Mouse (Mus musculus): ENCODE measurements around the gene Cdh1.

Cdh1 gene

DNA sequence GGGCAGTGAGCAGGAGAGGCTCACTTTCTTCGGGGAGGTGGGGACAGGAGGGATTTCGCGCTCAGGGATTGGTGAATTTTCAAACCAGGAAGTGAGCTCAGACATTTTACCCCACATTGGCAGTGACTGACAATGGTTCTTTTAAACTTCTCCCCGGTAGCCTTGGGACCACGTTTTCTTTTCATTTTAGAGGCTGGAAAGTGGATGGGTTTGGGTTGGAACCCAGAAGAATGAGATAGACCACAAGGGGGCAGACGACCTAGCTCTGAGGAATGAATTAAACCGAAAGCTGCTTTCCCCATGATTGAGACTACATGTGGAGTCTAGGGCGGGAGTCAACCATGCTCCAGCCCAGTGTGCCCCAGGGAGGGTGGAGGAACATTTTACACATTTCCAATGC is 71.7 kb downstream of the Cdh1 start:
- DNase-seq, result no peak

DNA sequence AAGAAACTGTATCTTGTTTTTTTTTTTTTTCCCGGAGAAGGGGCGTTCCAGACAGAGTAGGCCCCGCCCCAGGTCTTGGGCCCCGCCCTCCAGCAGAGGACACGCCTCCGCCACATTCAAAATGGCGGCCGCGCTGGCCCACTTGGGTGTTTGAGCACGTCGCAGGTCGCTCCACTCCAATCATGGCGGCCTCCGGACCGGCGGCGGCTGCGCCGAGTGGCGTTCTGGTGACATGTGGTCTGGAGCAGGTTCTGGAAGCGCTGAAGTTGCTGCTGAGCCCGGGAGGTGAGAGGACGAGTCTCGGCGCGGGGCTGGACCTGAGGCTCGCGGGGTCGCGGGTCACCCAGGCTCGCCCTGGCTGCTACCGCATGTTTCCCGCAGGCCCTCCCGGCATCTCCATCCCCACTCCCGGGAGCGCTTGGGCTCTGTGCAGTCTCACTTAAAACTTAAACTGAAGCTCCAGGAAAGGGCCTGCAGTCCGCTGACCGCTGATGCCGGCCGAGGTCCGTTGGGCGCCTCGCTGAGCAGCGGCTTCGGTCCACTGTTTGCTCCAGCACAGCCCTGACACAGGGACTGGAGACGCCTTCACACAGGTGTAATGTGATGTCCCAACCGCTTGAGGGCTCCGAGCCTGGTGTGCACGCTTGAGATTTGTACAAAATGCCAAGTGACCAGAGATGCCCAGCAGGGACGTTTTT is 80.0 kb downstream of the Cdh1 start, which contains the start of gene Tango6:
Tango6 (plus strand) TSS at position 98 of the 698 bp plus-strand sequence.
- DNase-seq, result peak; percentile 86

DNA sequence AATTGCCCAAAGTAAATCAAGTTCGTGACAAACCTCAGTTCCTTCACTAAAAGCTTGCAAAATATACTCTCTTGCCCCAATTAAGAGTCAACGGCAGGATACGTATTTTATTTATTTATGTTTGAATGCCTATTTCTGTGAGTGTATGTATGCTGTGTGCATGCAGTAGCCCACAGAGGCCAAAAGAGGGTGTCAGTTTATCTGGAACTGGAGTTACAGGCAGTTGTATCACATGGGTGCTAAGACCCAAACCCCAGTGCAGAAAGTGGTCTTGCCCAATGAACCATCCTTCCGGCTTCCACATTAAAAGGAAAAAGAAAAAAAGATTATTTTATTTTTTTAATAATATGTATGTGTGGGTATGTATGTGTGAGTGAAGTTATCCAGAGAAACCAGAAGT is 81.2 kb downstream of the Cdh1 start:
- DNase-seq, result no peak

DNA sequence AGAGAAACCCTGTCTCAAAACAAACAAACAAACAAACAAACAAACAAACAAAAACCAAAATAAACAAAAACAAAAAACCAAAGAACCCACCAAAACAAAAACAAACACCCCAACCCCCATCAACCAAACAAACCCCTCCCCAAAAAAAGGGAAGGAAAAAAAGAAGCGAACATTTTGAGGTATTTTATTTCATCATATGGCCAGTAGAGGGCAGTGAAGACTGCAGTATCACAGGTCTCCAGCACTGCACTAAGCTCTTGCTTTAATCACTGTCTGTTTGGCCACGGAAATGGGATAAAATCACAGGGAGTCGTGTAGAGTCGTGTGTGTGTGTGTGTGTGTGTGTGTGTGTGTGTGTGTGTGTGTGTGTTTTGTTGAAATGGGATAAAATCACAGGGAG is 84.3 kb downstream of the Cdh1 start:
- no peak for DNase-seq

DNA sequence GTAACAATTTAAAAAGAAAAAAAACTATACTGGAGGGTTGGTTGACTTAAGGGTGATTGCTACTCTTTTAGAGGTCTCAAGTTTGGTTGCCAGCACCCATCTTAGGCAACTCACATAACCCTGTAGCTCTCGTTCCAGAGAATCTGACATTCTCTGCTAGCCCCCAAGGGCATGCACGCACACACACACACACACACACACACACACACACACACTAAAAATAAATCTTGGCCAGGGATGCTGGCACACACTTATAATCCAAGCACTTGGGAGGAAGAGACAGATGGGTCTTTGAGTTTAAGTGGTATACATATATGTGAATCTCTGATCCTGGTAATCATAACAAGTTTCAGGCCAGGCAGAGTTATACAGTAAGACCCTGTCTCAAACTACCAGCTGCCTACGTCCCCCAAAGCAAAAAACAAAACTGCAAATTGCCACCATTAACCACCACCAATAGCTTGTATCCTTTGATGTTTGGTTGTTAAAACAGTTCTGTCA is 94.6 kb downstream of the Cdh1 start:
- no peak for DNase-seq

DNA sequence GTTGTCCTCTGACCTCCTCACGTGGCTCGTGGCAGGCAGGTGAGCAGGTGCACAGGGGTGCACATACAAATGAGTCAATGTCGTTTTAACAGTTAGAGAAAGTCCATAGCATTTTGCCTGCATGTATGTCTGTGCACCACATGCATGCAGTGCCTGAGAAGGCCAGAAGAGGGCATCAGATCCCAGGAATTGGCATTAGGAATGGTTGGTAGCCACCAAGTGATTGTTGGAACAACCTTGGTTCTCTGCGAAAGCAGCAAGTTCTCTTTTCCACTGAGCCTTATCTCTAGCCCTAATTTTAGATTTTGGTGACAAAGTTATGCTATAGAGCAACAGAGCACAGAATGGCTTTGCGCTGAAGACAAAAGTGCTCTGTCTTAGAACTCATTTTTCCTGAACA is 96.4 kb downstream of the Cdh1 start:
- peak; percentile 44 for DNase-seq

DNA sequence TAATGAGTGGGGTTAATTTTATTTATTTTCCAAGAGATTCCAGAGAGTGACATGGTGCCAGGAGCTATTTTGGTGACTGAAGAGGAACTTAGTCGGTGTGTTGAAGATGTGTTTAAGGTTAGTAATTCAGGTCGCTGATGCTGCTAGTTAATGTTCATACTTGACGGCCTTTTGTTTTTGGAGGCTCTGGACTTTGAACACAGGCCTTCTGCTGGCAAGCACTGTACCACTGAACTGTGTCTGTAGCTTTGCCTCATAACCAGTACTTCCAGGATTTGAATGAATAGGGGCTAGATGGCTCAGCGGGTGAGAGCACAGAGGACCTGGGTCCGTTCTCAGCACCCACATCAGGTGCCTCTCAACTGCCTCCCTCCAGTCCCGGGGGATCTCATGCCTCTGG is 97.0 kb downstream of the Cdh1 start:
- DNase-seq, result peak; percentile 72

DNA sequence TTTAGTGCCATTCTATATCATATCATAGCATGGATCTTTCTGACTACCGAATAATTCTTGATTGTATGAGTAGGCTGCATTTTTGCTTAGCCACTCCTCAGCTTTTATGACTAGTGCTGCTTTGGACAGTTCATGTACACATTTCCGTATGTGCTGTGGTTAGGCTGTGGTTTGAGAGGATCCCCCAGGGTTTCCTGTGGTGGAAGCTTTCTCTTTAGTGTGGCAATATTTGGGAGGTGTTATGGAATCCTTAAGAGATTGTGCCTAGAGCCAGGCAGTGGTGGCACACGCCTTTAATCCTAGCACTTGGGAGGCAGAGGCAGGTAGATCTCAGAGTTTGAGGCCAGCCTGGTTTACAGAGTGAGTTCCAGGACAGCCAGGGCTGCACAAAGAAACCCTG is 98.2 kb downstream of the Cdh1 start:
- no peak for DNase-seq

DNA sequence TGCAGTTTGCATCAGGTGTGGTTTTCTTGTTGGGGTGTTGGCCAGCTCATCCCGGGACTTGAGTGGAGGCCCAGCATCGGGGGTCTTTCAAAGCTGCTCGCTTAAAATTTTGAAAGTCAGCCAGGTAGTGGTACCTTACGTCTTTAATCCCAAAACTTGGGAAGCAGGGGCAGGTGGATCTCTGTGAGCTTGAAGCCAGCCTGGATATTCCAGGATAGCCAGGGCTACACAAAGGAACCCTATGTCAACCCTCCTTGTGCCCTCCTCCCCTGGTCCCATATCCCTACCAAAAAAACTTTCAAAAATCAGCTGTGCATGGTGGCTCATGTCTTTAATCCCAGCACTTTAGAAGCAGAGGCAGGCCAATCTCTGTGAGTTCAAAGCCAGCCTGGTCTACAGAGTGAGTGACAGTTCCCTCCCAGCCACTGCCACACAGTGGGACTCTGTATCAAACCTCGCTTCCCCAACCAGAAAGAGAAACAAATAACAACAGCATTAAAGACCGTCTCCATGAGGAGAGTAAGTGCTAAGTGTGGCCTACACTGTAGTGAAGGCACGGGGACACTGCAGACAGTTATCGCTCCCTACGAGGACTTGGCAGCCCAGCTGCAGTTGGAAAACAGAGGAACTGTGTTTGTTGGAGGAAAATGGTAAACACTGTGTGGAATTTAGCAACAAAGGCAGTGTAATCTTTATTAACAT is 101.2 kb downstream of the Cdh1 start:
- DNase-seq, result no peak

DNA sequence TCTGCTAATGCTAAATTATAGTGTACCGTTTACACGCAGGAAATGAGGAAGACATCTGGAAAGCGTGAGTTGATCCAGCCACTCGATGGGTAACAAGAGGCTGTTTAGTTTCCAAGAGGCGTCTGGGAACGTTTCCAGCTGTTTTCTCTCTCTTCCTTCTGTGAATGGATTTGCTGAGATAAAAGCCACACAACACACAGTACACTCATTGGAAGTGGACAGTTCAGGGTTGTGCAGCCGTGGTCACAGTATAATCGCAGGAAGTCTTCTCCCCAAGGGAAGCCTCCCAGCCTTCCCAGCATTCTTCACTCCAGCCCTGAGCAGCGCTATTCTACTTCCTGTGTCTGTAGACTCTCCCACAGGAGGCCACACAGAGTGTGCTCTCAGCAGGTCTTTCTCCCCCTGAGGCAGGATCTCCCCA is 101.8 kb downstream of the Cdh1 start:
- peak; percentile 56 for DNase-seq

DNA sequence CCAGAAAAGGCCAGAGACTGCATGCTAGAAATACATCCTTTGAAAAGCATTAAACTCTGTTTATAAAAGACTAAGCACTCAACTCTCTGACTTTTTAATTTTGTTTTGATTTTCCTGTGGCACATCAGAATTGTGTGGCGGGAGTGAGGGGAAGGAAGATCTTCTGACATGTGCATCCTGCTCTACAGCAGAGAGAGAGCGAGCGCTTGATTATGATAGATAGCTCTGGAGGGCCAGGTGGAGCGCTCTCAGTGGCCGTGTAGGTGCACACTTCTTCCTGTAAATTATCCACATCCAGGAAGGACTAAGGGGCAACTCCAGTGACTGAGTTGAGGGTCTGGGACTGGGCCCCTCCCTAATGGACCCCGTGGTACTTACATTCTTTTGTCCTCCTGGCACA is 103.0 kb downstream of the Cdh1 start:
- no peak for DNase-seq

DNA sequence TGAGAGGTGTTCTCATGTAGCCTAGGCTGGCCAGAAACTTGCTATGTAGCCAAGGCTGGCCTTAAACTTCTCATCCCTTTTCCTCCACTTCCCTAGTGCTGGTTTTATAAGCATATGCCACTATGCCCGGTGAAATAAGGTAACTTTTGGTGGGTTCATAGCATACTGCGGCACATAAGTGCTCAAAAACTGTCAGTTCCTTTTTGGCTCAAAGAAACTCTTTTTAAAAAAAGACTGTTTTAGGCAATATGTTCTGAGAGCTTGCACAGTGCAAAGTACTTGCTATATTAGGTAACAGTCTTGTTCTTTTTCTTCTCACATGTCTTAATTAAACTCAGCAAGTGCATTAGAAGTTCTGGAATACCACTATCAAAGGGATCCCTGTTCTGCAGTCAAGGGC is 106.9 kb downstream of the Cdh1 start:
- DNase-seq, result no peak

DNA sequence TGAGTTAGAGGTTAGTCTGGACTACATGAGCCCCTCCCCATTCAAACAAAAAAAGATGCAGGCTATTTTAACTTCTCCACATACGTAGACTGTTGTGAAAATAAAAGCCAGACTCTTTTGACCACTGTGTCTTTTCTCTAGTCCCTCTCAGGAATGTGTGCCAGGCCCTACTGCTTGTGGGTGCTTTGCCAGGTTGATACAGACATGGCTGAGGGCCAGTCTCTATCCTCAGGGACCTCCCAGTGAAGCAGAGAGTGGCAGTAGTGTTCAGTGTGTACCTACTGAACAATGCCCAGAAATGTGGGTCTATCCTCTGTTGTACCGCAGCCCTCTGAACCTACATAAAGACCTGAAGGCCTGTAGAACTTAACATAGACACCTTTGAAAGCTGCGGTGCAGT is 109.3 kb downstream of the Cdh1 start:
- DNase-seq, result no peak

DNA sequence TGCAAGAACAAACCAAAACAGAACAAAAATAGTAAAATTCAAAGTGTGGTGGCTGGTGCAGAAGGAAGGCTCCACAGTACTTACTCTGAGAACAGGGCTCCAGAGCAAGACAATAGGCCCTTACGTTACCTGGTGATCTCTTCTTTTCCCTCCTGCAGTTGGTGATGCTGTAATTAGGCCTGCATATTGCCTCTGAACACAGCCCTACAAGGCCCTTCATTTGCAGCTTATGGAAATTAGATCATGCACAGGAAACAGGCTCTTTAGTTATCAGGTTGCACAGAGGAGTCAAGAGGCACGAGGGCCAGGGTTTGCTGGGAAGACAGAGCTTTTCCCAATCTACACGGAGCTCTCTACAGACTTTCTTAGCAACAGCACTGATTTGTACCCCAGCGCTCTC is 111.1 kb downstream of the Cdh1 start:
- DNase-seq, result no peak

DNA sequence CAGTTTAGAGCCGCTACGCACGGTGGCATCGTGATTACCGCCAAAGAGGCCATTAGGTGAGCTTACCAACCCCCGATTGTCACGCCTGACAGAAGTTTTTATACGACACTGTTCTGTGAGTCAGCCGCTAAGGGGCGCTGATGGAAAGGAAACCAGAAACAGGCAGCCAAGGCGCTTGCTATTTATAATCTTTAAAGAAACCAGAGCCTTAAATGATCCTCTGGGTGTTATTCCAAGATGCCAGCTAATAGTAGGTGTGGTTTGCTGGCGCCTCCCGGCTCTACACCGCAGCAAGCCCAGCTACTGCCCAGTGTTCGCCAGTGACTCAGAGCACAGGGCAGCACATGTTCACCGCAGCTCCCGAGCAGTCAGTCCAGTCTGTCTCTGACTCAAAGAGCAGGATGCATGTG is 114.9 kb downstream of the Cdh1 start:
- DNase-seq, result peak; percentile 70
